Mouse (Mus musculus): ENCODE measurements around the gene Smco3. TPM values are rescaled to one million over a fixed set of nuclear protein-coding genes. Genes with fewer than 3 reads are reported as not detected.

Gene Smco3
- polyA plus RNA-seq, 1 experiment, result 0.74 TPM

DNA sequence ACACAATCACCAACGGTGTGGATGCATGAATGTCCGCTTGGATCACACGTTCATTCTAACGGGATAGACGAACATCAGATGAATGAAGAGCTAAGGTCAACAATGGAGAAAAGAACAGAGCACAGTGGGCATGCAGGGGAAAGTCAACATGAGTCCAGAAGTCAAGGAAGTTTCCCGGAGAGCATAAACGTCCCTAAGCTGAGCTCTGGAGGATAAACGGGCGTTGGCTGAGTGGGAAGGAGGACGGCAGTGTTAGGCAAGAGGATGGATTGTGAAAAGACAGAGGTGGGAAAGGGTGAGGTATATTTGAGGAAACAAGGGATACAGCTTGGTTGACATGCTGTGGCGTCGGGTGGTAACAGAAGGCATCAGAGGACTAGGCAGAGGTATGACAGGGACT lies 53.1 kb downstream of the Smco3 start:
- no peak overlapping the region for H3K4me3 ChIP-seq (ENCODE audit: insufficient read depth, low read length)
- H3K27ac ChIP-seq (ENCODE audit: insufficient read depth, low read depth, low read length), result no peak overlapping the region
- no peak for TF ChIP-seq CTCF (IDR thresholded peaks at IDR 0.05; ENCODE audit: low read depth, low read length)
- TF ChIP-seq POLR2A (IDR thresholded peaks at IDR 0.05; ENCODE audit: borderline replicate concordance, low read depth, low read length), result no peak
- no peaks in the 10 kb centered on the region for H3K4me1 ChIP-seq (ENCODE audit: control insufficient read depth, insufficient read depth, low read length)

GRCm38 (mm10) chr6:136781377-136781986 lies 53.8 kb downstream of the Smco3 start, which contains the start of gene Gucy2c:
Gucy2c (minus strand) TSS chr6:136781765.
- no peak within 1 kb of the TSS for H3K27ac ChIP-seq (ENCODE audit: insufficient read depth, low read depth, low read length)
- TF ChIP-seq POLR2A (IDR thresholded peaks at IDR 0.05; ENCODE audit: borderline replicate concordance, low read depth, low read length) (no peak), CTCF (IDR thresholded peaks at IDR 0.05; ENCODE audit: low read depth, low read length) (no peak)
- no peak within 1 kb of the TSS for H3K4me3 ChIP-seq (ENCODE audit: insufficient read depth, low read length)
- no peaks in the 10 kb centered on the region for H3K4me1 ChIP-seq (ENCODE audit: control insufficient read depth, insufficient read depth, low read length)

Other genes with a start within 250 kb of the Smco3 start
- 28.1 and 31.0 TPM in 2 replicates for gene Plbd1, start 173.5 kb downstream of the Smco3 start, polyA plus RNA-seq (2012; ENCODE audit: insufficient read depth, insufficient read length, missing spikeins)
- gene Gucy2c, start 53.7 kb downstream of the Smco3 start, polyA plus RNA-seq (2012; ENCODE audit: insufficient read depth, insufficient read length, missing spikeins), result not detected in 2 replicates
- gene Hist4h4, start 31.0 kb downstream of the Smco3 start, polyA plus RNA-seq (2012; ENCODE audit: insufficient read depth, insufficient read length, missing spikeins), result 0.51 and 0.56 TPM in 2 replicates
- 58.1 and 78.1 TPM in 2 replicates for gene H2afj, start 27.2 kb downstream of the Smco3 start, polyA plus RNA-seq (2012; ENCODE audit: insufficient read depth, insufficient read length, missing spikeins)
- 4.4 and 5.1 TPM in 2 replicates for gene BC049715, start 7.8 kb downstream of the Smco3 start, polyA plus RNA-seq (2012; ENCODE audit: insufficient read depth, insufficient read length, missing spikeins)
- 69.8 and 76.4 TPM in 2 replicates for gene Wbp11, start 7.2 kb downstream of the Smco3 start, polyA plus RNA-seq (2012; ENCODE audit: insufficient read depth, insufficient read length, missing spikeins)
- not detected in 2 replicates for gene Art4, start 22.3 kb upstream of the Smco3 start, polyA plus RNA-seq (2012; ENCODE audit: insufficient read depth, insufficient read length, missing spikeins)
- gene Mgp, start 40.4 kb upstream of the Smco3 start, polyA plus RNA-seq (2012; ENCODE audit: insufficient read depth, insufficient read length, missing spikeins), result 2.7 and 4.0 TPM in 2 replicates
- not detected in 2 replicates for gene Erp27, start 86.7 kb upstream of the Smco3 start, polyA plus RNA-seq (2012; ENCODE audit: insufficient read depth, insufficient read length, missing spikeins)
- 1.1 and 2.4 TPM in 2 replicates for gene Pde6h, start 88.4 kb upstream of the Smco3 start, polyA plus RNA-seq (2012; ENCODE audit: insufficient read depth, insufficient read length, missing spikeins)
- gene Arhgdib, start 106.4 kb upstream of the Smco3 start, polyA plus RNA-seq (2012; ENCODE audit: insufficient read depth, insufficient read length, missing spikeins), result 1,210 and 1,280 TPM in 2 replicates

Measured in bone marrow macrophage, adult 2 months (primary cell).